Mouse (Mus musculus): ENCODE measurements around the gene Zfp616. TPM values are rescaled to one million over a fixed set of nuclear protein-coding genes. Genes with fewer than 3 reads are reported as not detected.

Zfp616 gene
- polyA plus RNA-seq (2012; rRNA removed) = not detected in 2 replicates

DNA sequence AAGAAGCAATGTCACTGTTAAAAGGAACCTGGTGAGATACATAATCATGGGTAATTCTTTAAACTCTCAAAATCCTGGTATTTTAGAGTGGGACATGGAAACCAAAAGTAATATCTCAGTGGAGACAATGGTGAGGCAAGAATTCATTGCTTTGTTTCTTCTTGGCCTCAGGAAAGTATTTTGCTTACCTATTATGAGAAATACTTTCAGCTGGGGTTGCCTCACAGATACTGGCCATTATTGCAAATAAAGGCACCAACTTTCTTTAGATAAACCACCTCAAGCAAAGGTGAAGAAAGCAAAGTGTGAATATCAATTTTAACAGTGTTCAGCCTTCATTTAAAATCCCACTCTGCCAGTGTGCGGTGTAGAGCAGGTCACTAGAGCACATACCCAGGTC is at the start of gene Zfp616:
Gene Zfp616 (plus strand): TSS at position 301 of the 400 bp plus-strand sequence.
- Histone ChIP-seq H3K4me3 (ENCODE audit: low read depth, low read length) (no peak within 1 kb of the TSS), H3K27ac (ENCODE audit: insufficient read depth, low read depth, low read length) (no peak within 1 kb of the TSS), H3K36me3 (ENCODE audit: control insufficient read depth, insufficient read depth, low read length) (no peaks in the 10 kb centered on the region), H3K27me3 (ENCODE audit: control insufficient read depth, insufficient read depth, low read length) (no peaks in the 10 kb centered on the region), H3K4me1 (ENCODE audit: control insufficient read depth, insufficient read depth, insufficient read length, low read length) (no peaks in the 10 kb centered on the region)
- TF ChIP-seq CTCF (IDR thresholded peaks at IDR 0.05; ENCODE audit: extremely low read depth, insufficient read length, insufficient replicate concordance, low read depth, low read length) (no peak), POLR2A (IDR thresholded peaks at IDR 0.05; ENCODE audit: low read depth, low read length) (no peak)
- 85% methylated on average over 1 of the region's 1 CpGs for WGBS

DNA sequence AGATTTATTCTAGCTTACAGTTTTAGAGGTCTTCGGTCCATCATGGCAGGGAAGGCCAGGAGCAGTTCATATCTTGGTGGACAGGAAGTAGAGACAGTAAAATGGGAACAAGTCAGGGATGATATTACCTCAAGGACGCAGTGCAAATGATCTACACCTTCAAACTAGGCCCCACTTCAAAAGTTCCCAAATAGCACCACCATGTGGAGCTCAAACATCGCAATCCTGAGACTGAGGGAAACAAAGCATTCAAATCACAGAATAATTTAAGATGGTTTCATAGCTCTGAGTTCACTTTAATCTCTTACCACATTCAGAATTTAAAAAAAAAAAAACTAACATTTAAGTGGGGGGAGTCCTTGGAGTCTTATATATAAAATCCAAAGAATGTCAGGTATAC is 18.4 kb upstream of the Zfp616 start:
- 69% methylated on average over 3 of the region's 3 CpGs for WGBS
- no peaks in the 10 kb centered on the region for H3K4me1 ChIP-seq (ENCODE audit: control insufficient read depth, insufficient read depth, insufficient read length, low read length)
- no peaks in the 10 kb centered on the region for H3K27me3 ChIP-seq (ENCODE audit: control insufficient read depth, insufficient read depth, low read length)
- H3K36me3 ChIP-seq (ENCODE audit: control insufficient read depth, insufficient read depth, low read length) = no peaks in the 10 kb centered on the region
- H3K4me3 ChIP-seq (ENCODE audit: low read depth, low read length) = no peak overlapping the region
- no peak overlapping the region for H3K27ac ChIP-seq (ENCODE audit: insufficient read depth, low read depth, low read length)
- TF ChIP-seq CTCF (IDR thresholded peaks at IDR 0.05; ENCODE audit: extremely low read depth, insufficient read length, insufficient replicate concordance, low read depth, low read length) = no peak
- no peak for TF ChIP-seq POLR2A (IDR thresholded peaks at IDR 0.05; ENCODE audit: low read depth, low read length)

DNA sequence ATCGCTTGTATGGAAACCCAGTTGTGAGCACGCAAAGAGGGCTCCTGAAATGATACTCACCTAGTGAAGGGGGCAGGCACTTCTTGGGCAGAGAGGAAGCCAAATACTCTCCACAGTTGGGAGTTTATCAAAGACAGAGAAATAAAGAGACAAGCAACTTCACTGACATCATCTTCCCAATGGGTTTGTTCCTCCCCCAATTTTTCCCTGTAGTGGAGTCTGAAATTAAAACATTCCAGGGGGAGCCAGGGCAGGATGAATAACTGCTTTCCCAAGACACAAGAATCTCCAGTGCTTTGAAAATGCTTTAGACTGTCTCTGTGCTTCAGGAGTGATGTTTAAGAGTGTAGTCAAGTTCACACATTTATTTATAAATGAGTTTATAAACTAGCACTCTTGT is 13.3 kb upstream of the Zfp616 start, which contains the start of the genes Olfr139 and Olfr399:
Gene Olfr139 (minus strand): TSS at position 101 of the 400 bp plus-strand sequence.
Gene Olfr399 (minus strand): TSS at position 165 of the 400 bp plus-strand sequence.
- Histone ChIP-seq H3K36me3 (ENCODE audit: control insufficient read depth, insufficient read depth, low read length) (no peaks in the 10 kb centered on the region), H3K4me3 (ENCODE audit: low read depth, low read length) (no peak within 1 kb of the TSS), H3K27ac (ENCODE audit: insufficient read depth, low read depth, low read length) (no peak within 1 kb of the TSS), H3K4me1 (ENCODE audit: control insufficient read depth, insufficient read depth, insufficient read length, low read length) (no peaks in the 10 kb centered on the region), H3K27me3 (ENCODE audit: control insufficient read depth, insufficient read depth, low read length) (no peaks in the 10 kb centered on the region)
- TF ChIP-seq POLR2A (IDR thresholded peaks at IDR 0.05; ENCODE audit: low read depth, low read length) (no peak), CTCF (IDR thresholded peaks at IDR 0.05; ENCODE audit: extremely low read depth, insufficient read length, insufficient replicate concordance, low read depth, low read length) (no peak)
- WGBS = 77% methylated on average over 2 of the region's 2 CpGs

DNA sequence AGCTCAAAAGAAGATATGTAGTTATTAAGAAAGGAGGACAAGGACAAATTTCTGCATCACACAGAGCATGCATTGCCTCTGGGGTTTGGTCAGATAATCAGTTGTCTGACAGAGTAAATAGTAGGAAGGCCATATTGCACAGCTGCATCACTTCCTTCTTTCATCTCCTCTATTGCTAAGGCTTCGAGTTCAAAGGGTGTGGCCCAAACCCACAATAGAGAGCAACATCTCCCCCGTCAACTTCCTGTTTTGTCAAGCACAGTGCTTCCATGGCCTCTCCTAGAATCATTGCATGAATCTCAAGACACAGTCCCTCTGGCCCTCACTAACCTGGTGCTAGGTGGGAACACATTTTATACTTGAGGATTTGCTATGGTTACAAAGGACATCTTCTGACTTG is 31.0 kb downstream of the Zfp616 start:
- Histone ChIP-seq H3K27me3 (ENCODE audit: control insufficient read depth, insufficient read depth, low read length) (no peaks in the 10 kb centered on the region), H3K4me3 (ENCODE audit: low read depth, low read length) (no peak overlapping the region), H3K4me1 (ENCODE audit: control insufficient read depth, insufficient read depth, insufficient read length, low read length) (no peaks in the 10 kb centered on the region), H3K36me3 (ENCODE audit: control insufficient read depth, insufficient read depth, low read length) (no peaks in the 10 kb centered on the region), H3K27ac (ENCODE audit: insufficient read depth, low read depth, low read length) (no peak overlapping the region)
- WGBS = 39% methylated on average over 2 of the region's 2 CpGs
- TF ChIP-seq POLR2A (IDR thresholded peaks at IDR 0.05; ENCODE audit: low read depth, low read length) = no peak
- no peak for TF ChIP-seq CTCF (IDR thresholded peaks at IDR 0.05; ENCODE audit: extremely low read depth, insufficient read length, insufficient replicate concordance, low read depth, low read length)

DNA sequence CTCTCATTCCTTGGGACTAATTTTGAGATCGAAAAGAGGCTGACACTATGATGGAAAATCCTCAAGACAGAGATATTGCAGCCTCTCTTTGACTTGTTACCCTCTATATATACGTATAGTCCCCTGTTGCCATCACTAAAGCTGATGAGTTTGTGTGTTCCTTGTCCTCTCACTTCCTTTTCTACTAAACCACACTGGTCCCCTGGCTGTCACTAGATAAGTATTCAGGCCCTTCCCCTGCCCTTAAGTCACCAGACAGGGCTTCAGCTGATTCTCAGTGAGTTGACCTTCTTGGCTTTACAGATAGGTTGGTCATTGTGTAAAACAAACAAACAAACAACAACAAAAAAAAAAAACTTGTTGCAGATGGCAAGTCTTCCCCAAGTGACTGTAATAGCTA is 31.8 kb downstream of the Zfp616 start:
- no peaks in the 10 kb centered on the region for H3K36me3 ChIP-seq (ENCODE audit: control insufficient read depth, insufficient read depth, low read length)
- H3K27me3 ChIP-seq (ENCODE audit: control insufficient read depth, insufficient read depth, low read length) = no peaks in the 10 kb centered on the region
- H3K4me3 ChIP-seq (ENCODE audit: low read depth, low read length) = no peak overlapping the region
- 50% methylated on average over 2 of the region's 2 CpGs for WGBS
- no peak overlapping the region for H3K27ac ChIP-seq (ENCODE audit: insufficient read depth, low read depth, low read length)
- no peak for TF ChIP-seq CTCF (IDR thresholded peaks at IDR 0.05; ENCODE audit: extremely low read depth, insufficient read length, insufficient replicate concordance, low read depth, low read length)
- no peak for TF ChIP-seq POLR2A (IDR thresholded peaks at IDR 0.05; ENCODE audit: low read depth, low read length)
- H3K4me1 ChIP-seq (ENCODE audit: control insufficient read depth, insufficient read depth, insufficient read length, low read length) = no peaks in the 10 kb centered on the region

DNA sequence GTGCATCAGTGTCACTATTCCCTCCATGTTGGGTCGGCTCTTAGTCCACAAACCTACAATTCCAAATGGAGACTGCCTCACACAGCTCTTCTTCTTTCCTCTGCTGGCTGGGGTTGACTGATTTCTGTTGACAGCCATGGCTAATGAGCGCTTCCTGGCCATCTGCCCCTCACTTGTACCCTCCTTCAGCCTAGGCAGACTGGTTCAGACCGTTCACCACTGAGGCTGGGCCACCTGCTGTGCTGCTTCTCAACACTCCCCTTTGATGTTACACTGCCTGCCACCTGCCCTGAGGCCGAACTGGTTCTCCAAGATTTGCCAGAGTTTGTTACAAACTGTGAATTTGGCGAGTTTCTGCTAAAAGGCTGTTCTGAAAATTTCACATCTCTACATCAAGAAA is 35.3 kb downstream of the Zfp616 start:
- H3K4me3 ChIP-seq (ENCODE audit: low read depth, low read length) = no peak overlapping the region
- 35% methylated on average over 5 of the region's 5 CpGs for WGBS
- TF ChIP-seq CTCF (IDR thresholded peaks at IDR 0.05; ENCODE audit: extremely low read depth, insufficient read length, insufficient replicate concordance, low read depth, low read length) (no peak), POLR2A (IDR thresholded peaks at IDR 0.05; ENCODE audit: low read depth, low read length) (no peak)
- H3K36me3 ChIP-seq (ENCODE audit: control insufficient read depth, insufficient read depth, low read length) = no peaks in the 10 kb centered on the region
- H3K4me1 ChIP-seq (ENCODE audit: control insufficient read depth, insufficient read depth, insufficient read length, low read length) = no peaks in the 10 kb centered on the region
- H3K27me3 ChIP-seq (ENCODE audit: control insufficient read depth, insufficient read depth, low read length) = no peaks in the 10 kb centered on the region
- no peak overlapping the region for H3K27ac ChIP-seq (ENCODE audit: insufficient read depth, low read depth, low read length)

DNA sequence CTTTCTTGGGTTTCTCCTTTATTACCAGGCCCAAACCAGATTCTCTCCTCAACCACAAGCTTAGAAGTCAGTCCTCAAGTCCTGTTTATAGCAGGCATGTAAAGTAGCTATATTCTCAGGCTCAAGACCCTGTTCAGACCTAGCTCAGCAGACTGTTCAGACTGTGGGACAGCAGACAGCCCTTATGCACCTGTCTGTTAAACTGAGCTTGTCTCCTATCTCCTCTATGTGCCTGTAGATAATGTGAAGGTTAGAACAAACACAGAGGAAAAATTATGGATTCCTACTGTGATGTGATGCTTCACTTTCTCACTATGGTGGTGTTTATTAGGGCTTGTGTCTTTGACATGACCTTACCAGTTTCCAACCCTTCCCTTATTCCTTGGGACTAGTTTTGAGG is 43.7 kb downstream of the Zfp616 start, which contains the start of gene Olfr401:
Gene Olfr401 (plus strand): TSS at position 301 of the 400 bp plus-strand sequence.
- Histone ChIP-seq H3K27me3 (ENCODE audit: control insufficient read depth, insufficient read depth, low read length) (no peaks in the 10 kb centered on the region), H3K27ac (ENCODE audit: insufficient read depth, low read depth, low read length) (no peak within 1 kb of the TSS), H3K36me3 (ENCODE audit: control insufficient read depth, insufficient read depth, low read length) (no peaks in the 10 kb centered on the region), H3K4me1 (ENCODE audit: control insufficient read depth, insufficient read depth, insufficient read length, low read length) (no peaks in the 10 kb centered on the region), H3K4me3 (ENCODE audit: low read depth, low read length) (no peak within 1 kb of the TSS)
- TF ChIP-seq POLR2A (IDR thresholded peaks at IDR 0.05; ENCODE audit: low read depth, low read length) = no peak
- TF ChIP-seq CTCF (IDR thresholded peaks at IDR 0.05; ENCODE audit: extremely low read depth, insufficient read length, insufficient replicate concordance, low read depth, low read length) = no peak

Other genes with a start within 250 kb of the Zfp616 start
- not detected in 2 replicates for gene Olfr393, start 218.5 kb upstream of the Zfp616 start, polyA plus RNA-seq (2012; rRNA removed)
- gene Olfr394, start 179.2 kb upstream of the Zfp616 start, polyA plus RNA-seq (2012; rRNA removed) = not detected in 2 replicates
- gene Olfr395, start 160.7 kb upstream of the Zfp616 start, polyA plus RNA-seq (2012; rRNA removed) = not detected in 2 replicates
- not detected in 2 replicates for gene Olfr23, start 133.3 kb upstream of the Zfp616 start, polyA plus RNA-seq (2012; rRNA removed)
- gene Olfr397, start 109.1 kb upstream of the Zfp616 start, polyA plus RNA-seq (2012; rRNA removed) = not detected in 2 replicates
- not detected in 2 replicates for gene Olfr398, start 79.5 kb upstream of the Zfp616 start, polyA plus RNA-seq (2012; rRNA removed)
- gene Olfr139, start 13.4 kb upstream of the Zfp616 start, polyA plus RNA-seq (2012; rRNA removed) = not detected in 2 replicates
- not detected in 2 replicates for gene Olfr399, start 13.3 kb upstream of the Zfp616 start, polyA plus RNA-seq (2012; rRNA removed)
- not detected in 2 replicates for gene Olfr401, start 43.8 kb downstream of the Zfp616 start, polyA plus RNA-seq (2012; rRNA removed)
- not detected in 2 replicates for gene Olfr402, start 83.6 kb downstream of the Zfp616 start, polyA plus RNA-seq (2012; rRNA removed)
- gene Olfr403, start 116.3 kb downstream of the Zfp616 start, polyA plus RNA-seq (2012; rRNA removed) = not detected in 2 replicates
- not detected in 2 replicates for gene Olfr43, start 141.4 kb downstream of the Zfp616 start, polyA plus RNA-seq (2012; rRNA removed)
- gene Olfr406, start 189.9 kb downstream of the Zfp616 start, polyA plus RNA-seq (2012; rRNA removed) = not detected in 2 replicates
- not detected in 2 replicates for gene Olfr59, start 213.8 kb downstream of the Zfp616 start, polyA plus RNA-seq (2012; rRNA removed)

Data from small intestine, adult 2 months (tissue).